Mouse (Mus musculus): ENCODE measurements around the gene Rnf220. TPM values are rescaled to one million over a fixed set of nuclear protein-coding genes. Genes with fewer than 3 reads are reported as not detected.

The Rnf220 gene
- polyA plus RNA-seq, 1 experiment = 217 TPM

DNA sequence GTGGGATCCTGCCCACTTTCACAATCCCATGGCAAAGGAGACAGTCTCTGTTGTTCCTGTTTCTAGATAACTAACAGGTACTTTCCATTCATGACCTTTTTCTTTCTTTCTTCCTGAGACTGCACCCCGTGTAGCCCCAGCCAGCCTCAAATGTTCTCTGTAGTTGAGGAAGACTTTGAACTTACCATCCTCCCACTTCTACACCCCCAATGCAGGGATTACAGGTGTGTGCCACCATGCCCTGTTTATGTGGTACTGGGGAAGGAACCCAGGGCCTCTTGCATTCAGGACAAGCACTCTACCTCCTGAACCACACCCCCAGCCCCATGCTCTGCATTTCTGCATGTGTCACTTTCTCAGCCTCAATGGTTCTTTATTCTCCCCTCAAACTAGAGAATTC, 47.7 kb downstream of the Rnf220 start:
- Histone ChIP-seq H3K4me3 (ENCODE audit: insufficient read depth, low read length) (no peak overlapping the region), H3K27ac (ENCODE audit: insufficient read depth, low read length) (no peak overlapping the region), H3K4me1 (ENCODE audit: control insufficient read depth, insufficient read depth, low read length) (no peaks in the 10 kb centered on the region)
- TF ChIP-seq POLR2A (IDR thresholded peaks at IDR 0.05; ENCODE audit: extremely low read depth, insufficient read depth, low read length) (no peak), CTCF (IDR thresholded peaks at IDR 0.05; ENCODE audit: extremely low read depth, insufficient read depth, low read length) (no peak)

GRCm38 (mm10) chr4:117447926-117448325, 48.9 kb downstream of the Rnf220 start:
- TF ChIP-seq POLR2A (IDR thresholded peaks at IDR 0.05; ENCODE audit: extremely low read depth, insufficient read depth, low read length) (no peak), CTCF (IDR thresholded peaks at IDR 0.05; ENCODE audit: extremely low read depth, insufficient read depth, low read length) (no peak)
- Histone ChIP-seq H3K4me3 (ENCODE audit: insufficient read depth, low read length) (no peak overlapping the region), H3K4me1 (ENCODE audit: control insufficient read depth, insufficient read depth, low read length) (no peaks in the 10 kb centered on the region), H3K27ac (ENCODE audit: insufficient read depth, low read length) (no peak overlapping the region)

DNA sequence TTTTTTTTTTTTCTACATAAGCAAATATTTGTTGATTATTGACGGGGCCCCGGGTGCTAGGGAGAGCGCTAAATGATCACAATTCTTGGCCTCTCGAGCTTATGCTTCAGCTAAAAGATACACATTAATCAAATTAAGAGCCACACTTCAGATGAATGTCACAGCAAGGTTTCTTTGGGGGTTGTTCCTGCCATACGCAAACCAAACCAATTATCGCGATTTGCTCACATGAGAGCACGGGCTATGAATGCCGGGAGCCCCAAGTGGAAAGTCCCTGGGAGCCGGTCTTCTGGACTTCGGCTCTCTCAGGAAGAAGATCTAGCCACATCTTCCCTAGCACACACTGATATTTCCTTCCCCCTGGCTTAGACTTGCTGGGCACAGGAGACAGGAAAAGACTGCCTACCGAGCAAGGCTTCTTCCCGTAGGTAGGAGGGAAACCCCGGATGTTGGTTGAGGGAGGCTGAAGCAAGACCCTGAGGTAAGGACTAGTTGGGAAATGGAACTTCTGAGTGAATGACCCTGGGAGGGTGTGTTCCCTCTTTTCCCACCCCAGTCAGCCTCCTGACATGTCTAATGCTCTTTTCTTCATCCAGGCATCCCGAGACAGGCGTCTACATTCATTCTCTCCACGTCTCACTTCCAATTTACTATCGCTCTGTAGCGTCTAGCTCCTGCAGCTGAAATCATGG, 51.2 kb downstream of the Rnf220 start:
- Histone ChIP-seq H3K4me1 (ENCODE audit: control insufficient read depth, insufficient read depth, low read length) (no peaks in the 10 kb centered on the region), H3K4me3 (ENCODE audit: insufficient read depth, low read length) (no peak overlapping the region), H3K27ac (ENCODE audit: insufficient read depth, low read length) (no peak overlapping the region)
- TF ChIP-seq CTCF (IDR thresholded peaks at IDR 0.05; ENCODE audit: extremely low read depth, insufficient read depth, low read length) (no peak), POLR2A (IDR thresholded peaks at IDR 0.05; ENCODE audit: extremely low read depth, insufficient read depth, low read length) (no peak)

GRCm38 (mm10) chr4:117438919-117439318, 57.9 kb downstream of the Rnf220 start:
- TF ChIP-seq CTCF (IDR thresholded peaks at IDR 0.05; ENCODE audit: extremely low read depth, insufficient read depth, low read length) (no peak), POLR2A (IDR thresholded peaks at IDR 0.05; ENCODE audit: extremely low read depth, insufficient read depth, low read length) (no peak)
- Histone ChIP-seq H3K4me1 (ENCODE audit: control insufficient read depth, insufficient read depth, low read length) (no peaks in the 10 kb centered on the region), H3K4me3 (ENCODE audit: insufficient read depth, low read length) (no peak overlapping the region), H3K27ac (ENCODE audit: insufficient read depth, low read length) (no peak overlapping the region)

DNA sequence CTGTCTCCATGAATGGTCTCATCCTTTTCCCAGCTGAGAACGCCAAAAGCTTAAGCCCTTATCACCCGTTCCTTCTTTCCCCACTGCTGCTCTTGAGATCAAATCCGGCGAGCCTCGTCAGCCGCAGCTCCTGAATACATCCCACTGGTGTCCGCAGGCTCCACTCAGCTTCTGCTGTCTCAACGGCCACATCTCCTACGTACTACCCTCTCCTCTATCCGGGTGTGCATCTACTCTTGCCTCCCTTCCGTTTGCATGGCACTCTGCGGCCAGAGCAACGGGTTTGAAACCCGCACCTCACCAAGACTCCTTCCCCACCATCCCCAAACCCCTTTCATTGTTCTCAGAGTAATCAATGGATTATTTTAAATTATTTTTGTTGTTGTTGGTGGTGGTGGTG, 58.8 kb downstream of the Rnf220 start:
- H3K27ac ChIP-seq (ENCODE audit: insufficient read depth, low read length) = no peak overlapping the region
- H3K4me1 ChIP-seq (ENCODE audit: control insufficient read depth, insufficient read depth, low read length) = no peaks in the 10 kb centered on the region
- TF ChIP-seq POLR2A (IDR thresholded peaks at IDR 0.05; ENCODE audit: extremely low read depth, insufficient read depth, low read length) = no peak
- TF ChIP-seq CTCF (IDR thresholded peaks at IDR 0.05; ENCODE audit: extremely low read depth, insufficient read depth, low read length) = no peak
- H3K4me3 ChIP-seq (ENCODE audit: insufficient read depth, low read length) = no peak overlapping the region

DNA sequence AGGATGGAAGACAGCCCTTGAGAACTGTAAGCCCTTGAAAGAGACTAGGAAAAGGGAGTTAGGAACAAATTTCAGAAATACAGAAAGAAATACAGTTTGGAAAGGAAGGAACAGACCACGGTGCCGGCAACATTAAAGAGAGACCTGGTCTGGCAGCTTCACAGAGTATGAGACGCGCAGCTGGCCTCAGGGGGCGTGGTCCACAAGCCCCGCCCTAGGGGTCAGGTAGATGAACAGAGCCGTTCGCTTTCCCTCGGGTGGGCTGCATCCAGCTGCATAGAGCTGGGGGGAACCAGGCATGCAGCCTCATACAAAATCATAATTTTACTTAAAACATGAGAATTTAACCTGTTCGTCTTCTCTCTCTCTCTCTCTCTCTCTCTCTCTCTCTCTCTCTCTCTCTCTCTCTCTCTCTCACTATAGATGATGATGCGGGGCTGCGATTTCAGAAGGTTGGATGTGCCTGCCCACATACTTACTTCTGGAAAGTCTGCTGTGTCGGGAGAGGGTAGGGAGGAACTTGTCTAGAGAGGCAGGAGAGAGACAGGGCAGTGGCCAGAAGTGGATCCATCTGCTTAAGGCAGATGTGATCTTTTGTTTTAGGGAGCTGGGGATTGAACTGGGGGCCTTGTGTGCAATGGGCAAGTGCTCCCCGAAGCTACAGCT, 59.7 kb downstream of the Rnf220 start:
- Histone ChIP-seq H3K4me1 (ENCODE audit: control insufficient read depth, insufficient read depth, low read length) (no peaks in the 10 kb centered on the region), H3K4me3 (ENCODE audit: insufficient read depth, low read length) (no peak overlapping the region), H3K27ac (ENCODE audit: insufficient read depth, low read length) (no peak overlapping the region)
- no peak for TF ChIP-seq CTCF (IDR thresholded peaks at IDR 0.05; ENCODE audit: extremely low read depth, insufficient read depth, low read length)
- no peak for TF ChIP-seq POLR2A (IDR thresholded peaks at IDR 0.05; ENCODE audit: extremely low read depth, insufficient read depth, low read length)

GRCm38 (mm10) chr4:117434336-117434735, 62.5 kb downstream of the Rnf220 start:
- Histone ChIP-seq H3K4me1 (ENCODE audit: control insufficient read depth, insufficient read depth, low read length) (no peaks in the 10 kb centered on the region), H3K4me3 (ENCODE audit: insufficient read depth, low read length) (no peak overlapping the region), H3K27ac (ENCODE audit: insufficient read depth, low read length) (no peak overlapping the region)
- TF ChIP-seq CTCF (IDR thresholded peaks at IDR 0.05; ENCODE audit: extremely low read depth, insufficient read depth, low read length) = no peak
- TF ChIP-seq POLR2A (IDR thresholded peaks at IDR 0.05; ENCODE audit: extremely low read depth, insufficient read depth, low read length) = no peak

GRCm38 (mm10) chr4:117429604-117430003, 67.2 kb downstream of the Rnf220 start:
- no peak overlapping the region for H3K27ac ChIP-seq (ENCODE audit: insufficient read depth, low read length)
- no peaks in the 10 kb centered on the region for H3K4me1 ChIP-seq (ENCODE audit: control insufficient read depth, insufficient read depth, low read length)
- H3K4me3 ChIP-seq (ENCODE audit: insufficient read depth, low read length) = no peak overlapping the region
- TF ChIP-seq POLR2A (IDR thresholded peaks at IDR 0.05; ENCODE audit: extremely low read depth, insufficient read depth, low read length) = no peak
- TF ChIP-seq CTCF (IDR thresholded peaks at IDR 0.05; ENCODE audit: extremely low read depth, insufficient read depth, low read length) = no peak

DNA sequence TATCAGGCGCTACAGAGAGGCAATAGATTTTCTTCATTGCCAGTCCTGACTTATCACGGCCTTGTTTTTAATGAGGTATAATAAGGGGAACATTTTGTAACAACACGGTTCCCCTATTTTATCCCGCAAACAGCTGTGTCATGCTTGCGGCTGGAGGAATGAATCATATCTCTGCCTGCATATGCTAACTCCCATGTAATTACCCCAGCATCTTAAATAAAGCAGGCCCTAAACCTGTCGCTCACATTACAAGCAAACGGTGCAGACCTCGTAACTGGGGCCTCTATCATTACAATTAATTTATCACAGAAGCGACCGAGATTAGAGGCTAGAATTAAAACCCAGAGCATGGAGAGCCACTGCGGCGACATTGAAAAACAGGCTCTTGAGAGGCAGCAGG, 69.3 kb downstream of the Rnf220 start:
- TF ChIP-seq POLR2A (IDR thresholded peaks at IDR 0.05; ENCODE audit: extremely low read depth, insufficient read depth, low read length) (no peak), CTCF (IDR thresholded peaks at IDR 0.05; ENCODE audit: extremely low read depth, insufficient read depth, low read length) (no peak)
- no peak overlapping the region for H3K27ac ChIP-seq (ENCODE audit: insufficient read depth, low read length)
- no peak overlapping the region for H3K4me3 ChIP-seq (ENCODE audit: insufficient read depth, low read length)

DNA sequence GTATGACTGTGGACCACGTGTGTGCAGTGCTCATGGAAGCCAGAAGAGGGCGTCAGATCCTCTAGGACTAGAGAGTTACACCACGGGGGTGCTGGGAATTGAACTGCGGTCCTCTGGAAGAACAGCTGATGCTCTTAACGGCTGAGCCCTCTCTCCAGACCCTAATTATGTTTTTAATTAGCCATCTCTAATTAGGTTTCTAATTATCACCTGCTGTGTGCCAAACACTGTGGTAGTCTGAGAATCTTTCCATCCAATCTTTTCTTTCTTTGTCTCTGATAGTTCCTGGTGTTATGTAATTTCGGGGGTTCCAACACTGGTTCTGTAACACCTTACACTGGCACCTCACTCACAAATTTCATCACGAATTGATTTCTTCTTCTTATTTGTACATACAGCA, 75.8 kb downstream of the Rnf220 start:
- no peak overlapping the region for H3K27ac ChIP-seq (ENCODE audit: insufficient read depth, low read length)
- TF ChIP-seq POLR2A (IDR thresholded peaks at IDR 0.05; ENCODE audit: extremely low read depth, insufficient read depth, low read length) (no peak), CTCF (IDR thresholded peaks at IDR 0.05; ENCODE audit: extremely low read depth, insufficient read depth, low read length) (no peak)
- H3K4me1 ChIP-seq (ENCODE audit: control insufficient read depth, insufficient read depth, low read length) = no peaks in the 10 kb centered on the region
- H3K4me3 ChIP-seq (ENCODE audit: insufficient read depth, low read length) = no peak overlapping the region

More for the DNA sequence above, 69.3 kb downstream of the Rnf220 start:
- H3K4me1 ChIP-seq (ENCODE audit: control insufficient read depth, insufficient read depth, low read length) = no peaks in the 10 kb centered on the region

Data from cortical plate, adult 2 months (tissue).